Mouse (Mus musculus) kidney, adult 2 months (tissue): Measurements from ENCODE around the gene Htra2.

ENCODE experiments used
- CTCF ChIP-seq: fragments of 200-500 bp; conservative IDR thresholded peaks from 2 replicates; pipeline ENCODE4 v1.5.1; 2011; ENCODE audit warnings: low read depth, mild to moderate bottlenecking, control low read depth, low read length, moderate library complexity, mixed read lengths; ENCODE audit not compliant: insufficient read depth, insufficient read length
- POLR2A ChIP-seq: fragments of 200-500 bp; IDR thresholded peaks from one replicate; pipeline ENCODE4 v1.6.1; 2011; ENCODE audit warnings: low read depth, low read length, control low read depth

DNA sequence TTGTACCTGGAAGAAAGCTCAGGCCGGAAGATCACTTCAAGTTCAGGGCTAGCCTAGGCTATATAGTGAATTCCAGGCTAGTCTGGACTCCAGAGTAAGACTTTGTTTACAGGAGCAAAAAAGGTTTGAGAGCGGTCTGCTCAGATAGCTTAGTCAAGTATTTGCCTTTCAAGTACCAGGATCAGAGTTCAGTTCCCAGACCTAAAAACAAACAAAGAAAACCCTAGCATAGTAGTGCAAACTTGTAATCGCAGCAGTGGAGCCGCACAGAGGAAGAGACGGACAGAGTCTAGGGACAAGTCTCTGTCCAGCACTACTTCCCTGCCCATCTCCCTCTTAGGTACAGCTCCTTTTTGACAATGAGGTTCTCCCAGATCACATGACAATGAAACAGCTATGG is 25.1 kb upstream of the Htra2 start:
- no peak for TF ChIP-seq POLR2A
- TF ChIP-seq CTCF: no peak
